Mouse (Mus musculus) neural tube, embryonic 14.5 days (tissue): ENCODE measurements at regions not wholly inside any gene's neighbourhood (a gene's known extent, or its start where the extent isn't known, plus 50 kb on each side); places are given as distances from the start of the nearest gene placed in this dataset.

Experiments
- ATAC-seq: fragments of 200-750 bp; cut with Nextera tagmentation; 2 replicates; pipeline ENCODE4 v1.8.0; 2017; ENCODE audit warnings: low read depth, mild to moderate bottlenecking, moderate TSS enrichment, moderate library complexity
- H3K27ac ChIP-seq: fragments of 300-500 bp; sonication (generic); 2 replicates; pipeline ENCODE4 v1.5.1; 2014; ENCODE audit warnings: low read depth, mild to moderate bottlenecking, control low read depth, low read length, moderate library complexity, mixed read lengths
- H3K27me3 ChIP-seq: fragments of 300-500 bp; sonication (generic); 2 replicates; pipeline ENCODE4 v1.6.1; 2014; ENCODE audit warnings: low read length; ENCODE audit not compliant: control insufficient read depth, insufficient read depth
- H3K36me3 ChIP-seq: fragments of 300-500 bp; sonication (generic); 2 replicates; pipeline ENCODE4 v1.6.1; 2014; ENCODE audit warnings: low read length, mixed read lengths; ENCODE audit not compliant: control insufficient read depth, insufficient read depth
- H3K4me1 ChIP-seq: fragments of 300-500 bp; sonication (generic); 2 replicates; pipeline ENCODE4 v1.6.1; 2014; ENCODE audit warnings: low read length; ENCODE audit not compliant: control insufficient read depth, insufficient read depth
- H3K4me2 ChIP-seq: fragments of 300-500 bp; sonication (generic); 2 replicates; pipeline ENCODE4 v1.6.1; 2014; ENCODE audit warnings: mild to moderate bottlenecking, low read depth, low read length, control low read depth
- H3K4me3 ChIP-seq: fragments of 300-500 bp; sonication (generic); 2 replicates; pipeline ENCODE4 v1.5.1; 2014; ENCODE audit warnings: low read depth, low read length, control low read depth, mixed read lengths
- H3K9ac ChIP-seq: fragments of 300-500 bp; sonication (generic); replicated peaks from 2 replicates; pipeline ENCODE4 v1.6.1; 2014; ENCODE audit warnings: low read depth, mild to moderate bottlenecking, control low read depth, low read length, mixed read lengths
- H3K9me3 ChIP-seq: fragments of 300-500 bp; sonication (generic); 2 replicates; pipeline ENCODE4 v1.6.1; 2016; ENCODE audit warnings: low read length; ENCODE audit not compliant: control insufficient read depth
- WGBS: fragments of 180-500 bp; shearing (Covaris S2); extraction: QIAGEN DNeasy Blood & Tissue Kit; methylation state at CpG from one replicate; pipeline ENCODE4 v1.1.7; 2014; 5-methylcytosine and 5-hydroxymethylcytosine counted together

DNA sequence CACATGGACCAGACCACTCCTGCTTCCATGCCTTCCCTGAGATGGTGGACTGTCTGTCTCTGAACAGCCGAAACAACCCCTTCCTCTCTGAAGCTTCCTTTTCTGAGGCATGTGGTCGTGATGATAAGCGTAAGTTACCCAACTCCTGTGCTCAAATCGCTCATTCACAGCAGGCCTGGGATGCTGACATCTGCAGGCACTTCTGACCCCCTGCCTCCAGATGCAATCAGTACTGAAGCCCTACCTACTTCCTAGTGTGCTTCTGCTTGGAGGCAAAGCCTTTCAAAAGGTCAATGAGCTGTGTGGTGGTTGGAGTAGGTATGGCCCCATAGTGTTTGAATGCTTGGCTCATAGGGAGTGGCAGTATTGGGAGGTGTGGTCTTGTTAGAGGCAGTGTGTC, 253.7 kb upstream of the Irx3 start:
- no peaks in the 10 kb centered on the region for H3K36me3 ChIP-seq
- WGBS = 85% methylated on average over 4 of the region's 4 CpGs
- no peak for ATAC-seq
- H3K4me2 ChIP-seq = no peak overlapping the region
- no peaks in the 10 kb centered on the region for H3K9me3 ChIP-seq
- no peak overlapping the region for H3K4me3 ChIP-seq
- no peak overlapping the region for H3K9ac ChIP-seq
- no peak overlapping the region for H3K27ac ChIP-seq
- H3K4me1 ChIP-seq = no peaks in the 10 kb centered on the region
- 0 out of 2 replicates have a peak, but pooled peaks cover 2% of the 10 kb centered on the region for H3K27me3 ChIP-seq

DNA sequence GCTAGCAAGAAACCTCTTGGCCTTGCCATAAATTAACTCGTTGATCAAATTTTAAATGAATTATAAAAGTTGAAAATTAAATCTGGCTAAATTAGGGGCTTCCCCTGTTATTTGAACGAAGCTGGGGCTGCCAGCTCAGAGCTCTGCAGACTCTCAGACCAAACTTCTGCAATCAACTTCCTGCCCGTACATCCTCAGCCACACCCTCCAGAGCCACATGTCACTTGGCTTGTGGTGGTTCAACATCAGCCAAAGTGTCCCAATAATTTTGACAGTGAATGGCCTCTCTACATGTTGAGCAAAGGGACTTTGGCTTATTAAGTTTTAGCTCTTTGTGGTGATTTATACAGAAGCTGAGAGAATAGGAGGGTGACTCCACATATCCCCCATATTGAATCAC, 242.8 kb upstream of the Irx3 start:
- Histone ChIP-seq H3K4me3 (no peak overlapping the region), H3K27me3 (no peaks in the 10 kb centered on the region)
- 90% methylated on average over 3 of the region's 3 CpGs for WGBS

DNA sequence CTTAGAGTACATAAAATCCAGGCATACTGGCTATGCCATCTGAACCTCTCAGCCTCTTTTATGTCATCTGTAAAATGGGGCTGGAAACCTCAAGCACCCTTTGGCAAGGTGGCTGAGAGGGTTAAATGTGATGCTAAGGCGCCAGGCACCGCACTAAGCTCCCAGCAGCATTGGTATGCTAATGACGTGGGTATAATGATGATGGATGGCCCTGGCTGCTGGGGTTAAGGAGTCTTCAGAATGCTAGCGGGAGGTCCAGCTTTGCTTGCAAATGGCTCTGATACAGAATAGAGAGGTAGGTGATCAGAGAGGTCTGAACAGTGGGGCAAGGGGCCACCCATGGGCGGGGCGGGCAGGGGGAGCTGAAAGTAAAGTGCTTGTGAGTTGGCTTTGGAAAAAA, 241.1 kb upstream of the Irx3 start:
- H3K9ac ChIP-seq = no peak overlapping the region
- no peak overlapping the region for H3K27ac ChIP-seq
- no peak overlapping the region for H3K4me3 ChIP-seq
- no peaks in the 10 kb centered on the region for H3K36me3 ChIP-seq
- 7% methylated on average over 6 of the region's 6 CpGs for WGBS
- no peaks in the 10 kb centered on the region for H3K27me3 ChIP-seq
- H3K9me3 ChIP-seq = no peaks in the 10 kb centered on the region
- no peaks in the 10 kb centered on the region for H3K4me1 ChIP-seq
- ATAC-seq = no peak
- no peak overlapping the region for H3K4me2 ChIP-seq

More for the DNA sequence above, 242.8 kb upstream of the Irx3 start:
- ATAC-seq = no peak
- Histone ChIP-seq H3K4me1 (no peaks in the 10 kb centered on the region), H3K9ac (no peak overlapping the region), H3K27ac (no peak overlapping the region), H3K4me2 (no peak overlapping the region), H3K9me3 (no peaks in the 10 kb centered on the region), H3K36me3 (no peaks in the 10 kb centered on the region)

DNA sequence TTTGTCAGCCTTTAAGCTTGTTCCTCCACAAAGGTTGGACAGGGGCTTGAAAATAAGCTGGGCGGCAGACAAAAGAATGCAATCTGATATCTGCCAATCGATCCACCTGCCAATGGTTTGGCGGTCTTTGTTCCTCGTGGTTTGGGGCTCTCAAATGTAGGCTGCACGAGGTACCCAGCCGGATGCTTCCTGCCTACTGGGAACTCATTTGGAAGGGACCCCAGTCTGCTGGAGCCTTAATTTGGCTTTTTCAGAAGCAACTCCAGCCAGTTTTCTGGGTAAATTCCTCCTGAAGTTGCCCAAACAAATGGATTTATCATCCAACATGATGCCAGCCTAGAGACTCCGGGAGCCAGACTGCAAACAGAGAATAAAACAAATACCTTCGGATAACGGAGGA, 228.1 kb upstream of the Irx3 start:
- no peak overlapping the region for H3K9ac ChIP-seq
- ATAC-seq = no peak

DNA sequence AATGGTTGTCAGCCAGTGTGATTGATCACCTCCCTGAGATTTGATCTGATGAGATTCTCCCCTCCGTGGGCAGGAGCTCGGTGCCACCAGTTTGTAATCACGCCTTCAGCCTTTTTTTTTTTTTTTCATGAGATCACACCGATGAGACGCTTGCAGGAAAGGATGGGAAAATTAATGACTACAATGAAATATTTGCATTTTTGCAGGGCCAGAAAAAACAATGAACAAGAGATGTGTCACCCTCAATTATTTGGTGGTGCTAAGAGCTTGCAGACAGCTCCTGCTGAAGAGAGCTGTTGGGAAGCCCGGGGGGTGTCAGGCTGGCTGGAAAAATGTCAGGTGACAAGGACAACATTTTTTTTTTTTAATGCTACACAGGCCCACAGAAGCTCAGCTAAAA, 227.6 kb upstream of the Irx3 start:
- ATAC-seq = no peak
- WGBS = 15% methylated on average over 6 of the region's 6 CpGs
- H3K4me3 ChIP-seq = no peak overlapping the region
- no peak overlapping the region for H3K9ac ChIP-seq
- no peaks in the 10 kb centered on the region for H3K27me3 ChIP-seq
- no peak overlapping the region for H3K4me2 ChIP-seq
- no peaks in the 10 kb centered on the region for H3K36me3 ChIP-seq
- peaks cover 14% of the 10 kb centered on the region for H3K4me1 ChIP-seq
- no peaks in the 10 kb centered on the region for H3K9me3 ChIP-seq
- no peak overlapping the region for H3K27ac ChIP-seq

More for the DNA sequence above, 228.1 kb upstream of the Irx3 start:
- no peak overlapping the region for H3K4me3 ChIP-seq
- no peak overlapping the region for H3K4me2 ChIP-seq
- peaks cover 14% of the 10 kb centered on the region for H3K4me1 ChIP-seq
- no peaks in the 10 kb centered on the region for H3K9me3 ChIP-seq
- H3K36me3 ChIP-seq = no peaks in the 10 kb centered on the region
- peak overlapping the region; percentile 10; the same call in 1 of the 2 replicates for H3K27ac ChIP-seq
- H3K27me3 ChIP-seq = no peaks in the 10 kb centered on the region
- WGBS = 26% methylated on average over 9 of the region's 9 CpGs

DNA sequence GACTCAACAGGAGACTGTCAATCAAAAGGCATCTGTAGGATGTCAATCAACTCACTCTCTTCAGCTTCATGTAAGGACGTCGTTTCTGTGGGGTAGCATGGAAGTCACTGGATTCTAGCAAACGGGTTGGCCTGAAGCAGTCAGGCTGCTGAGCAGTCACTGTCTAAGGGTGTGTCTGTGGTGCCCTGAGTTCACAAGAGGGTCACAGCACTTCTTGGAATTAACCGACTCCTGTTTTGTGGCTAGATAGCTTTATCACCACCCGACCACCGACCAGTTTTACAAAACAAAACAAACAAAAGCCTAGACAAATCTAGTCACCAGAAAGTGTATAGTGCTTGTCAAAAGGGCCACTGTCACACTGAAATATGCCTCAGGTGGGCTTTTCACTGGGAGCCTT, 226.4 kb upstream of the Irx3 start:
- H3K36me3 ChIP-seq = no peaks in the 10 kb centered on the region
- WGBS = 8% methylated on average over 6 of the region's 6 CpGs
- H3K27ac ChIP-seq = no peak overlapping the region
- no peaks in the 10 kb centered on the region for H3K9me3 ChIP-seq
- H3K4me1 ChIP-seq = peaks cover 14% of the 10 kb centered on the region
- H3K4me3 ChIP-seq = no peak overlapping the region
- H3K4me2 ChIP-seq = no peak overlapping the region
- H3K27me3 ChIP-seq = no peaks in the 10 kb centered on the region
- no peak overlapping the region for H3K9ac ChIP-seq
- no peak for ATAC-seq

DNA sequence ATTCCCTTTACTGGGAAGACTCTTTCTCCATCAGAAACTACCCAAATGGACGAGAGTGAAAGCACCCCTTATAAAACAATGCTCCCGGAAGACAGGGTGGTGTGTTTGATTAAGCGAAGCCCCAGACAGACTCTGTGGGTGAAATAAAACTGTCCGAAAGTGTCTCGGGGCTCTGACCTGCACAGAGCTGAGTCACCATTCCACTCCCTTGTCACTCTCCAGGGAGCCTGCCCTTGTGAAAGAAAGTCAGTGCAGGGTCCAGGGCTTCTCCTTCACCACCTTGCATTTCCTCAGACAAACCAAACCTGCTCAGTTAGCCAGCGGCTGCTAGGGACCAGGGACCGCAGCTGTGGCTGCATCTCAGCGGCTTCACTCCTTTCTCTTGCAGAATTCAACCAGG, 222.3 kb upstream of the Irx3 start:
- 0 out of 2 replicates have a peak, but pooled peaks cover 3% of the 10 kb centered on the region for H3K4me1 ChIP-seq
- WGBS = 9% methylated on average over 8 of the region's 8 CpGs
- no peak overlapping the region for H3K27ac ChIP-seq
- no peaks in the 10 kb centered on the region for H3K9me3 ChIP-seq
- no peaks in the 10 kb centered on the region for H3K36me3 ChIP-seq
- peaks cover 5% of the 10 kb centered on the region for H3K27me3 ChIP-seq
- ATAC-seq = no peak
- H3K4me3 ChIP-seq = no peak overlapping the region
- no peak overlapping the region; the same call in 1 of the 2 replicates for H3K4me2 ChIP-seq
- H3K9ac ChIP-seq = no peak overlapping the region

DNA sequence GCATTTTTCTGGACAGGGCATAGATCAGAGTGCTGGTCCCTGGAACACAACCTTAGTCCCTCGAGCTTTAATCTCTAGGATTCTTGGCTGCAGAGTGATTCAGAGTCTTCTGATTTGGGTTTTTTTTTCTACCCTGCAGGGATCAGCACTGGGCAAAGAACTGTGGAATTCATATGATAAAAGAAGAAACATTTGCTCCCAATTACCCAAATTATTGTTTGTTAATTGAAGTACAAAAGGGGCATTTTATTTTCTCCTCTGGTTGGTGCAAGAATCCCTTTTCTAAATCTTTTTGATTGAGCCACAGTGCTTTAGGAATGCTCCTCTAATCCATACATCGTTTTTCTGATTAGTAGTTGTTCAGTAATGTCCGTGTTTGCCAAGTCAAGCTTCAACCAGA, 219.7 kb upstream of the Irx3 start:
- H3K4me2 ChIP-seq = no peak overlapping the region
- no peak overlapping the region for H3K4me3 ChIP-seq
- H3K4me1 ChIP-seq = no peaks in the 10 kb centered on the region
- ATAC-seq = no peak
- H3K9ac ChIP-seq = no peak overlapping the region
- no peaks in the 10 kb centered on the region for H3K36me3 ChIP-seq
- WGBS = 89% methylated on average over 3 of the region's 3 CpGs
- H3K9me3 ChIP-seq = no peaks in the 10 kb centered on the region
- no peak overlapping the region for H3K27ac ChIP-seq
- H3K27me3 ChIP-seq = peaks cover 5% of the 10 kb centered on the region

DNA sequence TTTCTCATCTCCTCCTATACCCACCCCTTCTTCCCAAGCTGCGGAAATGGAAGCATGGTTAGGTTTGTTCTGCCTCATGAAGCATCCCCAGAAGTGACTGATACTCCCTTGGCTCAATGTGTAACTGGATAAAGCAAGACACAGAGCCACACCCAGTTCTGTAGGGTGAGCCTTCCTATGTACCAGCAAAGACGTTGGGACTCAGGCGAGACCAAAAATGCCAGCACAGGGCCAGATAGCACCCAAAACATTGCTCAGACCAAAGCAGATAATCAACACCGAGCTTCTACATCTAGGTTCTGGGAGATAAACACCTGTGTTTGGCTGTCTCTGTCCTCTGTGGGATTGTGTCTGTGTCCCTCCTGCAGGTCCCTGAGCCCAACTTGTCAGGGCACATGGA, 212.8 kb upstream of the Irx3 start:
- WGBS = 96% methylated on average over 4 of the region's 4 CpGs
- no peak overlapping the region for H3K4me3 ChIP-seq
- no peaks in the 10 kb centered on the region for H3K9me3 ChIP-seq
- no peak overlapping the region for H3K9ac ChIP-seq
- ATAC-seq = no peak
- no peaks in the 10 kb centered on the region for H3K4me1 ChIP-seq
- H3K36me3 ChIP-seq = no peaks in the 10 kb centered on the region
- H3K4me2 ChIP-seq = no peak overlapping the region
- no peak overlapping the region for H3K27ac ChIP-seq
- H3K27me3 ChIP-seq = peaks cover 3% of the 10 kb centered on the region; the same call in 1 of the 2 replicates

DNA sequence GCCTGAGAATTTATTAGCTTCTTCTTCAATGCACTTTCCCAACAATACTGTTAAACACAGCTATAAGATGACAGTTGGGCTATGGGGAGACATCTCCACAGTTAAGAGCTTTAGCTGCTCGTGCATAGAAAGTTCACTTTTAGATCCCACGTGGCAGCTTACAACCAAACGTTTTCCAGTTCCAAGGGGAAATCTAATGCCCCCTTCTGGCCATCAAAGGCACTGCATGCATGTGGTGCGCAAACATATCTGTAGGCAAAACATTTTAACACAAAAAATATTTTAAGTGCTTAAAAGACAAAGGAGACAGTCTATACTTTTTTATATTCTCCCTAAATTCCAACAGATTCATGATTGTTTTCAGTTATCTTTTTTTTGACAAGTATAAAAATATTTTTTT, 211.3 kb upstream of the Irx3 start:
- no peaks in the 10 kb centered on the region for H3K9me3 ChIP-seq
- no peaks in the 10 kb centered on the region for H3K27me3 ChIP-seq
- no peaks in the 10 kb centered on the region for H3K36me3 ChIP-seq
- no peak overlapping the region for H3K4me3 ChIP-seq
- H3K27ac ChIP-seq = no peak overlapping the region
- H3K4me1 ChIP-seq = no peaks in the 10 kb centered on the region
- no peak for ATAC-seq
- 62% methylated on average over 4 of the region's 4 CpGs for WGBS
- H3K9ac ChIP-seq = no peak overlapping the region
- H3K4me2 ChIP-seq = no peak overlapping the region
